Mouse (Mus musculus) heart, postnatal 25 days (tissue): Measurements from ENCODE around the gene Gmppa. TPM values are rescaled to one million over a fixed set of nuclear protein-coding genes. Genes with fewer than 3 reads are reported as not detected.

Experiments
- DNase-seq: peaks from one replicate; pipeline ENCODE4 v3.0.0; 2022; ENCODE audit warnings: low spot score
- intact Hi-C: fragments of 180-260 bp; cut with DNase I; formaldehyde crosslinking; loops from one replicate; pipeline ENCODE4 v1.15.1; 2025
- total RNA-seq, 2 experiments: library from RNA; stranded (reverse); gene quantifications; 2 replicates each; pipeline ENCODE4 v1.2.3; 2021

Gmppa gene
- total RNA-seq, 2 experiments from 2014 or later = 36.6 to 37.3 TPM

- intact Hi-C loops = loop anchor here (5.0 kb wide), 1 partner anchor 44 kb away; the partner anchor contains the start of gene Stk11ip
- no peak for DNase-seq
Observed at GRCm38 (mm10) chr1:75478497-75478896, 42.8 kb downstream of the Gmppa start.

- intact Hi-C loops = loop anchor here (1.0 to 5.0 kb wide), 2 partner anchors 43 to 117 kb away; partner anchors contain the start of gene Stk11ip
- DNase-seq = peak; percentile 92
Observed at GRCm38 (mm10) chr1:75478916-75479634, 43.3 kb downstream of the Gmppa start, which contains the start of the genes Chpf and Tmem198. Chpf (minus strand) TSS chr1:75479307. Tmem198 (plus strand) TSS chr1:75479532.

DNA sequence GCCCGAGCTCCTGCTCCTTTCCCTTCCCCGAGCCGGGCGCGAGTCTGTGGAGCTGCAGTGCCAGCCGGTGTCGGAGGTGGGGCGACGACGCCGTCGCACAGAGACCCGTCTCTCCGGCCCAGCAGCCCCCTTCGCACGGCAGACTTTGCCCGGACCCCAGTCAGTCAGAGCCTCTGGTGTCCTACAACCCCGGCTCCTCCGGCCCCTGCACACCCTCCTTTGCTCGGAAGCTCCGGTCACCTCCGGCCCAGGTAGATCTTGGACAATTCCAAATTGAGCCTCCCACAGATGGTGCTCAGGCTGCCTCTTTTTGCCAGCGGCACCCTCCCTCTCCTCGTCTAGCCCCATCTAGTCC is 43.9 kb downstream of the Gmppa start:
- DNase-seq = no peak
- intact Hi-C loops = loop anchor here (1.0 to 5.0 kb wide), 2 partner anchors 43 to 117 kb away; partner anchors contain the start of gene Stk11ip

DNA sequence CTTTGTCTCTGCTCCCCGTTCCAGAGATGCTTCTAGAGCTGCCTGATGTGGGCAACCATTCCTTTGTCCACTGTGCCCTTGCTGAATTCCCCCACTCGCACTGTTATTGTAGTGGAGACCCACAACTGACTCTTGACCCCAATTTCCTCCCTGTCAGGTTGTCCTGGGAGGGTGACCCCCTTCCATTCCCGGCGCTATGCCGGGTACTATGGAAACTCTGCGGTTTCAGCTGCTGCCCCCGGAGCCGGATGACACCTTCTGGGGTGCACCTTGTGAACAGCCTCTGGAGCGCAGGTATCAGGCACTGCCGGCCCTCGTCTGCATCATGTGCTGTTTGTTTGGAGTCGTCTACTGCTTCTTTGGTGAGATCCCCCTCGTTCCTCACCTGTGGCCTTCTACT is 44.3 kb downstream of the Gmppa start:
- no peak for DNase-seq
- intact Hi-C loops = no loop called here

GRCm38 (mm10) chr1:75480735-75481134 is 45.0 kb downstream of the Gmppa start:
- no peak for DNase-seq
- intact Hi-C loops = no loop called here

- intact Hi-C loops = no loop called here
- DNase-seq = no peak
Observed at GRCm38 (mm10) chr1:75486561-75486960, 50.8 kb downstream of the Gmppa start.

DNA sequence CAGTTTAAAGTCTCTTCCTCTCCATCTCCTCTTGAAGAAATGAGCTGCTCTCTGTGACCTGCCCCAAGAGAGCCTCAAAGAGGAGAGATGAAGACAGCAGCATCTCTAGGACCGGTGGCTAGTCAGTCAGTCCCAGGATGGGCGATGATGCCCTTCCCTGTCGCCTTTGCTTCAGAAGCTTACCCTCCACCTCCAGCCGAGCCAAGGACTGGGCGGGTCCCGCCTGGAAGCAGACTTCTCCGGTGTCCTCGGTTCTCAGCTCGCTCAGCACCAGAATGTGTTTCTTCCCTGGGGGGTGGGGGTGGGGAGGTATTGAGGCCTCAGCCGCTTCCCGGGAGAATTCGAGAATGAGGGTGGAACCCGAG is 51.3 kb downstream of the Gmppa start:
- DNase-seq = no peak
- intact Hi-C loops = no loop called here

DNA sequence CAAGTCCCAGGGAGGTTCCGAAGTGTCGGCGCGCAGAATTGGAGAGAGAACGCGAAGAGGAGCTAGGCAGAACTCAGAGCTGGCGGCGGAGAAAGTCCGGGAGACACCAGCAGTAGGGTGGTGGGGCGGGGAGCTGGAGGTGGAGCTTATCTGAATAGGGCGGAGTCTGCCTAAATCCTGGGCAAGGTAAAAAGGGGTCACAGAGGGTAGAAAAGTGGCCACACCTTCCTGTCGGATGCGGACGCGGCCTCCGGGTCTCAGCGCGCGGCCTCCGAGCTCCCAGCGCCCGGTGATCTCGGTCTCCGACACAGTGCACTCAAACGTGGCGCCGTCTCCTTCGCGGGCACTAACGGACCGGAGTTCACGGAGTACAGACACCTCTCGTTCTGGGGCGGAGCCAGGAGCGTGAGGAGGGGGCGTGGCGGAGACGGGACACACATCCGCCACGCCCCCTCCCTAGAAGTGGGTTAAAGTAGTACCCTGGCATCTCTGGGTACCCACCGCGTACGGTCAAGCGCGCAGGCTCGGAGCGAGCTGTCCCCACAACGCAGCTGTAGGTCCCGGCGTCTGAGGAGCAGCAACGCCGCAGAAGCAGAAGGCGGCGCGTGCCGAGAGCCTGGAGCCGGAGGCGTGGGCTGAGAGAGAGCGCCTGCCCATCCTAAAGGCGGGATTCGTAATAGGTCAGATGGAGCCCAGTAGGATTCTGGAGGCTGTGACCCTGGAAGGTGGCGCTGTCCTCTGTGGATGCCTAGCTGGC is 51.9 kb downstream of the Gmppa start:
- no peak for DNase-seq
- intact Hi-C loops = no loop called here

DNA sequence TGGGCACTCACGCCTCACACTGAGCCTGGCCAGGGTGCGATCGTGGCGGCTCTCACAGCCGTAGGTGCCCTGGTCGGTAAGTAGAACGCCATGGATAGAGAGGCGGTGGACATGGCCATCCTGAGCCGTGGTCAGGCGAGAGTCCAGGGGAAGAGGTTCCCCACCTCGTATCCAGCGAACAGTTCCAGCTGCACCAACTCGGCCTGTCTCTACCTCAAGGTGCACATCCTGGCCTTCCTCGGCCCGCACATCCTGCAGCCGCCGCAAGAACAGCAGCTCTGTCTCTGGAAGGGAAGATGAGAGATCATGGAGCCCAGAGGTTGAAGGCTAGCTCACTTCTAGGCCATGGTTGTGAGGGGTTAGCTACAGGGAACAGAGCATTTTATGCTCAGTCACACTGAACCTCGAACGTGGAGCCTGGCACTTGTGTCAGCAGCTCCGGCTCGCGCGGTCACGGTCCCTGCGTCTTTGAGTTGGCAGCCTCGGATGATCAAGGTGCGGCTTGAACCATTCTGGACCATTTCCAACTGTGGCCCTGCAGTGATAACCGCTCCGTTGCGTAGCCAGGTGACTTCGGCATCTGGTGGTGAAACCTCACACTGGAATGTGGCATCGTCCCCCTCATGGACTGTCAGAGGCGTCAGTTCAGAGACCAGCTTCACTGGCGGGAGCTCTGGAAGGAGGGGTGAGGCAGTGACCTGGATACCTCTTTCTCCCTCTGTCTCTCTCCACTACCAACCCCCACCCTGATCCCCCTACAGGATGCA is 55.2 kb downstream of the Gmppa start:
- no peak for DNase-seq
- intact Hi-C loops = no loop called here

DNA sequence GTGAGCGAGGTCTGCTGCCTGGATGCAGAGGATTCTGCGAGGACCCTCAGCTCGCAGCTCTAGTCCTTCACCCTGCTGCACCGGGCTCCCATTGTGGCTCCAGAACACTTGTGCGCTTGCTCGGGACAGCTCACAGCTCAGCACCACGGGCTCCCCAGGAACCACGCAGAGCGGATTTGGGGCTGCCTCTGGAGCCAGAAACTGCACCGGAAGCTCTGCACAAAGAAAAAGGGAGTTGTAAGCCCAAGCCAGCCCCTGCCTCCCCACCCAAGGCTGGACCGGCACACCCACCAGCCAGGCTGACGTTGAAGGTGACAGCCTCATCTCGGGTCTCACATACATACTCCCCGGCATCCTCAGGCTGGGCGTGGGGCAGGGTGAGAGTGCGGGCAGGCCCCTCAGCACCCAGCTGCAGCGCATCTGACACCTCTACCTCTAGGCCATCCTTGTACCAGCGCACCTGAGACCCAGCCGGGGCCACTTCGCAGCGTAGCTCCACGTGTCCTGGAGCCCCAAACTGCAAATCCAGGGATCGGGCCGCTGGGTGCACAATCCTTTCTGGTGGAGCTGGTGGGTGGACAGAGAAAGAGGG is 56.9 kb downstream of the Gmppa start:
- DNase-seq = no peak
- intact Hi-C loops = no loop called here

Other genes with a start within 250 kb of the Gmppa start
- gene Ankzf1, start 243.8 kb upstream of the Gmppa start, total RNA-seq = 10 to 100 TPM; 11.2 to 12.9 TPM
- gene Atg9a, start 243.7 kb upstream of the Gmppa start, total RNA-seq = 10 to 100 TPM; 68.2 to 72.9 TPM
- gene Glb1l, start 225.1 kb upstream of the Gmppa start, total RNA-seq = 1 to 10 TPM; 2.3 to 4.0 TPM
- 10 to 100 TPM; 45.2 to 48.8 TPM for gene Stk16, start 225.1 kb upstream of the Gmppa start, total RNA-seq
- gene Tuba4a, start 216.1 kb upstream of the Gmppa start, total RNA-seq = 1,000 to 10,000 TPM; 1,036 to 1,088 TPM
- not detected for gene A630095N17Rik, start 203.8 kb upstream of the Gmppa start, total RNA-seq
- gene Dnajb2, start 199.5 kb upstream of the Gmppa start, total RNA-seq = 100 to 1,000 TPM in 1 of 2 experiments, 10 to 100 TPM in 1; 90.4 to 100 TPM
- under 1 TPM; 0.86 to 0.92 TPM for gene Ptprn, start 171.4 kb upstream of the Gmppa start, total RNA-seq
- not detected for gene Resp18, start 157.5 kb upstream of the Gmppa start, total RNA-seq
- gene Dnpep, start 117.9 kb upstream of the Gmppa start, total RNA-seq = 10 to 100 TPM; 81.8 to 82.7 TPM
- 1,000 to 10,000 TPM; 1,261 to 1,294 TPM for gene Des, start 75.6 kb upstream of the Gmppa start, total RNA-seq
- 100 to 1,000 TPM; 141 to 144 TPM for gene Speg, start 60.6 kb upstream of the Gmppa start, total RNA-seq
- gene Asic4, start 14.5 kb downstream of the Gmppa start, total RNA-seq = not detected
- 10 to 100 TPM; 26.4 to 28.2 TPM for gene Chpf, start 43.4 kb downstream of the Gmppa start, total RNA-seq
- under 1 TPM; 0.42 to 0.61 TPM for gene Tmem198, start 43.6 kb downstream of the Gmppa start, total RNA-seq
- 100 to 1,000 TPM; 147 to 150 TPM for gene Obsl1, start 70.5 kb downstream of the Gmppa start, total RNA-seq
- gene Inha, start 71.1 kb downstream of the Gmppa start, total RNA-seq = 1 to 10 TPM; 4.8 to 5.0 TPM
- gene Stk11ip, start 85.6 kb downstream of the Gmppa start, total RNA-seq = 1 to 10 TPM; 8.9 to 9.2 TPM
- 100 to 1,000 TPM; 220 to 242 TPM for gene Slc4a3, start 110.3 kb downstream of the Gmppa start, total RNA-seq